Mouse (Mus musculus) megakaryocyte, embryonic 14.5 days (primary cell): ENCODE data around the gene Apol10b.

Experiments
- FLI1 ChIP-seq: IDR thresholded peaks from 2 replicates; pipeline ENCODE4 v1.6.1; 2012; ENCODE audit warnings: low read length, inconsistent platforms, mixed read lengths
- GATA1 ChIP-seq: IDR thresholded peaks from 3 replicates; pipeline ENCODE4 v1.6.1; 2012; ENCODE audit warnings: mixed read lengths, low read length, inconsistent platforms, borderline replicate concordance

- TF ChIP-seq GATA1 (no peak), FLI1 (no peak)
Measured at GRCm38 (mm10) chr15:77624710-77625109, 28.8 kb upstream of the Apol10b start.
